Mouse (Mus musculus) layer of hippocampus, adult 8-10 months (tissue): ENCODE measurements around the gene Pfkfb3. TPM values are rescaled to one million over a fixed set of nuclear protein-coding genes. Genes with fewer than 3 reads are reported as not detected.
A peak's percentile ranks its signal among the peaks of the same experiment; 100 is the strongest.

Experiments
- DNase-seq, 2 experiments: peaks; one replicate each; pipeline ENCODE4 v3.0.0; 2022; ENCODE audit warnings: low spot score in 2 of 2
- total RNA-seq, 4 experiments: library from RNA; stranded (reverse); gene quantifications; 2 replicates each; pipeline ENCODE4 v1.2.4; 2022

Gene Pfkfb3
- total RNA-seq, 4 experiments from 2014 or later, result 42.5 to 50.7 (median 45.4) TPM

DNA sequence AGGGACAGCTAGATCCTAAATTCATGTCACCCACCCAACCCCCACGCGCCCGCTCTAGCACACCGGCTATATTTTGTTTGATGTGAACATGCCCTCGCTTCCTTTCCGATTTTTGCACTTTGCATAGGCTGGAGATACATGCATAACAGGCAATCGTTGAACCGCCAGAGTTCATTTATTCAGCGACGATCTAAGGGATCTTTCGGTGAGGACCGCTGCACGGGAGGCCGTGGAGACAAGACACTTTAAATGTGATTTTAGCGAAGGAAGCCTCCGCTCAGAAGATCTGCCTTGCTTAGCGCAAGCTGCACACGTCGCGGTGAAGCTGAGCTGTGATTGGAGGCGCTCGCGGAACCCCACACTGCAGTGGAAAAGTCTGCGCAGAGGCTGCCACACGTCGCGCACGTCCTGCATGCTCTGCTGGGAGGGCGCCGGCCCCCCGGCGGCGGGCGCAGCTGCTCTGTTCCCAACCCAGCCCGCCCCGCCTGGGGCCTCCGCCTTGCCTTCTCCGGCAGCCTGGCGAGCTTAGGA is 50.9 kb downstream of the Pfkfb3 start:
- peak; percentile 77 to 85 for DNase-seq

- no peak for DNase-seq
These were observed 51.6 kb downstream of the Pfkfb3 start for GRCm38 (mm10) chr2:11502255-11502765.

DNA sequence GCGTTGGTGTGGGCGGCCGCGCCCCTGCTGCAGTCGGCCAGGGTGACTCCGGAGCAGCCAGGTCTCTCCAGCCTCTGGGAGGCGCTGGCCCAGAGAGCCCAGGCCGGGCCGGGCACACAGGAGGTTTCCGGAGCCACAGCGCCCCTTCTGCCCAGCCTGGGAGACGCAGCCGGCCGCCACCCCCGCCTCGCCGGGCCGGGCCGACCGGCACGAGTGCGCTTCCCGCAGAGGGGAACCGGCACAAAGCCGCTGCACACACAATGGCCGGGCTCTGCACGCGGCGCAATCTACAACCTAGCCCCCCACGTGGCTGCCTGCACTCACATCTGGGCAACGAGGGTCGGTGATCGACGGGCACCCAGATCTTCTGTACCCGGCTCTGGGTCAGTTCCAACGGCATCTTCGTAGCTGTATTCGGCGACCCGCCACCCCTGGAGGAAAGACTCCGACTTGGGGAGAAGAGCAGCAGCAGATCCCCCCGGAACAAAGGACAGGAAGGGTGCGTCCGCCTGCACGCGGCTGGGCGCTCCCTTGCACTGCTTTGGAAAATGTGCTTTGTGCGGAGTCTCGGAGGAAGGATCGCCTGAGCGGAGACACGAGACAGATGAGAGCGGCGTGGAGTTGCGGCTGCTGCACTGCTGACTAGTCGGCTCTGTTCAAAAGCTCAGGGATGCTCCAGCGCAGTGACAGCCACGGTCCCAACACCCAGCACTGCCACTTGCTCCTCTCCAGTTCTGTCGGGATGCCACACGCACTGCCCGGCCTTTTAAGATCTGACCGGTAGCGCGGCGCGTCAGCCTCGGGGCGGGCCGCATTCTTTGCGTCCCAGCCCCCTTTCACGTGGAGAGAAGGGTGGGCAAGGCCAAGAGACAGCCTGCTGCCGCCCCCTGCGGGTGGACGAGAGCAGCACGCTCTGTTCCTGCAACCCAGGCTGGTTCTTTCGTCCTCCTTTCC is 52.3 kb downstream of the Pfkfb3 start:
- peak; percentile 86 to 93 for DNase-seq

DNA sequence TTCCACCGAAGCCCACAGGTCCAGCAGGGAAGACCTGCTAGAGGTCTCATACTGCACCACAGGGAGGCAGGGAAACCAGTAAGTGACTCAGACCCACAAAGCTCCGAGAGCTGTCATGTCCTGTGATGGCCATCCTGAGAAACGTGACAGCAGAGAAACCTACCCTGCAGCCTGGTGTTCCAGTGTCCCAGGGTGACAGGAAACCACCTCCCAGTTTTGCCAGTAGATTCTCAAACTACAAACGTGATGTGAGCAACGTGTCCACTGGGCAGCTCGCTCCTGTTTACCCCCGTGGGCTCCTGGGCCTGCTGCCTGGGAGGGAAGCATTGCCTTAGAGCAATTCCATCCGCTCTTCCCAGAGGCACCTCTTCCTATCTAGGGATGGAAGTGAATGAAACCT is 53.2 kb downstream of the Pfkfb3 start:
- DNase-seq, result peak in 1 of 2 experiments; percentile 14

DNA sequence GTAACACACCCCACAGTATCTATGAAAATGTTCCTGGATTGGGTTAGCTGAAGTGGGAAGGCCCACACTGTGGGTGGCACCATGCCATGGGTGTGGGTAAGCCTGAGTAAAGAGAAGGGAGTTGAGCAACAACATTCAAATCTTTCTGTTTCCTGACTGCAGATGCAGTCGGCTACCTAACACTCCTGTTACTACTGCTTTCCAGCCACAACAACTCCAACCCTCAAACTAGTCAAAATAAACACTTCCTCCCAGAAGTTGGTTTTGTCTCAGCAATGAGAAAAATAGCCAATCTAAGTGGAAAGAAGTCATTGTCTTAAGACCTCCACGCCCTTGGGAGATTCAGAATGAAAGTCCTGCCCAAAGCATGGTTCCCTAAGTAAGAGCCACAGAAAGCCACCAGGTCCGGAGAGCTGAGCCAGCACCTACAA is 57.3 kb downstream of the Pfkfb3 start:
- DNase-seq, result peak; percentile 60 to 65

- peak; percentile 39 to 59 for DNase-seq
These were observed 59.0 kb downstream of the Pfkfb3 start for GRCm38 (mm10) chr2:11494841-11495255.

DNA sequence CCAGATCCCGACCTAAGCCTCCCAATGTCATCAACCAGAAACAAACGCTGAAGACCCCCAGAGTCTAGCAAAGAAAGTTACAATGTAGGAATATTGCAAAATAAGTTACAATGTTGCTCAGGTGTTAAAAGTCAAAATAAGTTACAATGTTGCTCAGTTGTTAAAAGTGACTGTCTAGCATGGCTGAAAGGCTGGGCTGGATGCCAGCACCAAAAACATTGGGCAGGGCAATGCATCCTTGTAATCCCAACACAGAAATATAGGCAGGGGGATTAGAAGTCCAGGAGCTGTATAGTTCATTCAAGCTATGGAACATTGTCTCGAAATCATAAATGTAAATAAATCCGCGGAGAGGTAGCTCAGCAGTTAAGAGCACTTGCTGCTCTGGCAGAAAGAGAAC is 61.0 kb downstream of the Pfkfb3 start:
- DNase-seq, result no peak

DNA sequence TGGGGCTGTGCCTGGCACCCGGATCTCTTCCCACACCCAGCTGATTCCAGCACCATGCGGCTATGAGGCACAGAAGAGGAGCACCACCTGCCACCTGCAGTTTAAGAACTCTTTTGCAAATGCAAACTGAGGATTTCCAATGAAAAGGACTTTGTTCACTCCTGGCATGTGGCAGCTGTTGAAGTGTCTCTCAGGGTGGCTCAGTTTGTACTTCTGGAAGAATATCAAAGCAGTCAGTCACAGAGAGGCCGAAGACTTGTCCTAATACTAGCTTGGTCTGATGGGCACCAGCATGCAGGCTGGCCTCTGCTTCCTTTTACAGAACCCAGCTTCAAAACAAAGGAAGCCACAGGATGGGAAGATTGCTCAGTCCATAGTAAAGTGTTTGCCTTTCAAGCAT is 62.4 kb downstream of the Pfkfb3 start:
- no peak for DNase-seq

- DNase-seq, result no peak
These were observed 63.3 kb downstream of the Pfkfb3 start for GRCm38 (mm10) chr2:11490554-11490953.

- no peak for DNase-seq
These were observed 70.7 kb downstream of the Pfkfb3 start for GRCm38 (mm10) chr2:11483226-11483625.

DNA sequence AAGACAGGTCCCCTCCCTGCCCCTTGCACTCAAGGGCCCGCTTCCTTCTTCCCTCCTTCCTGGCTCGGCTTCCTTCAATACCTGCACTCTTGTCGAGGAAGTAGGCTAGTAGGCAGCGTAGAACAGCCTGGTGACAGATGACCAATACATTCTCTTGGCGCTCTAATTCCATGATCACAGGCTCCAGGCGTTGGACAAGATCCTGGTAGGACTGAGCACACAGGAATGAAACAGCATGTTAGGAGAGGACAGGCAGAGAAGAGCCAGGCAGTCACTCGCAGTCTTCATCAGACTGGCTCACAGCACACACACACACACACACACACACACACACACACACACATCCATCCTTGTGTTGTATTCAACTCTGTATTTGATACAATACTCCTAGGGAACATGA is 71.5 kb downstream of the Pfkfb3 start:
- DNase-seq, result no peak

GRCm38 (mm10) chr2:11478960-11479359 is 74.9 kb downstream of the Pfkfb3 start:
- DNase-seq, result no peak

DNA sequence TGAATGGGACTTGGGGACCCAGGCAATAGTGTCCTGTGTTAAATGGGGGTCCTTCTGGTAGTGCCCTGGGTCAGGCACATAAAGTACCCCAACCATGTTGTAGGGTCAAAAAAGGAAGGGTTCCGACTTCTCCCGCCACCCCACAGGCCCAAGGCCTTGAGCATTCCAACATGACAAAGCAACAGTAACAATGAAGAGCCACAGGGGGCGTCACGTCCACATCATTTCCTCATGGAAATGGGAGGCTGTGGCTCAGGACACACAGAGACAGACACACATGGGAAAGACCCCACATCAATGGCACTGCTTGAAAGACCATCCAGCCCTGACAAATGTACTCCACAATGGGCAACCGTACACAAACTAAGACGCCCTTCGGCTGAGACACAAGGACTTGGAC is 78.6 kb downstream of the Pfkfb3 start:
- DNase-seq, result no peak

- no peak for DNase-seq
These were observed 89.2 kb downstream of the Pfkfb3 start for GRCm38 (mm10) chr2:11464661-11465099.

DNA sequence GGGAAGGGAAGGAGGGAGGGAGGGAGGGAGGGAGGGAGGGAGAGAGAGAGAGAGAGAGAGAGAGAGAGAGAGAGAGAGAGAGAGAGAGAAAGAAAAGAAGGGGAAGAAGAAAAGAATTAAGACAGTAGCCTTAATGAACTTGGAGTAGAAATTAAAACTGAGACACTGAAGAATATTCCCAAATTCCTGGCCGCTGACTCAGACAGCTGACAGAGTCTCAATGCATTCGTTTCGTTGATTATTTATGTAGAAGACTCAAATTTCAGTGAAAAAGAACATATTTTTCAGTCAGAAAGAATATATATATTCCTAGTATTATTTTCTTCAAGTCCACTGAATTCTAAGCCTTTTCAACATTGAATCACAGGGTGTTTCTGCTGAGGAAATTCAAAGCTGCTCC is 92.9 kb downstream of the Pfkfb3 start:
- no peak for DNase-seq

GRCm38 (mm10) chr2:11458494-11458893 is 95.4 kb downstream of the Pfkfb3 start:
- DNase-seq, result no peak

- DNase-seq, result no peak
These were observed 96.0 kb downstream of the Pfkfb3 start for GRCm38 (mm10) chr2:11457904-11458303.

DNA sequence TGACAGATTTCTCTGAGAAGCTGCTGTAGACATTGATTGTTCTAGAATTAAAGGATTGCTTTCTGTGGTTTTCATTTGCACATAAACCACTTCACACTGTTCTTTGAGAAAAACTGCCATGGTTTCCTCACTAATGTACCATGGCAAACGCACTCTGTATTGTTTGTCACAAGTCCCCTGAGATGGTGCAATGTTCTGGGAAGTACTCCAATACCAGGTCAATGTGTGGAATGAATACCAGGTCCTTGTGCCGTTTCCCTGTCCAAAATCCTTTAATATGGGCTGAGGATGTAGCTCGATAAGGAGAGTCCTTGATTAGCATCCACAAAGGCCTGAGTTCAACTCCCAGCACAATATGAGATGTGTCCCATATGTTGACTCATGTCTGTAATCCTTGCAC is 105.2 kb downstream of the Pfkfb3 start:
- DNase-seq, result no peak

GRCm38 (mm10) chr2:11447865-11448264 is 106.0 kb downstream of the Pfkfb3 start:
- DNase-seq, result no peak

- no peak for DNase-seq
These were observed 108.2 kb downstream of the Pfkfb3 start for GRCm38 (mm10) chr2:11445722-11446121.

DNA sequence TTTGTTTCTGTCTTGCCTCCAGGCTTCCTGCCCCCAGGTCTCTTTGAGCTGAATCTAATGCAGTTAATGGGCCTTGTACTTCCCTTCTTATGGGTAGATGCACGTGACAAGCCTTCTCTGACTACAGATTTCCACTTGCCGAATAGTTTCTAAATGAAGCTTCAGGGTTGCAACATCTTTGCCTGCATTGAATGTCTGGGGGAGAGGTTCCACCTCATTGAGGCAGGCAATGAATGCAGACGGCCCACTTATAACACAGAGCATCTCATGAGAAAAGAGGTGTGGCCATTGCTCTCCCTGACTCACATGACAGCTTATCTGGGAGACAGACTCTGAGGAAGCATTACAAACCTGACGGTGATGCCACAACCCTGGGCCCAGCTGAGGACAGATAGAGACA is 112.0 kb downstream of the Pfkfb3 start:
- no peak for DNase-seq

DNA sequence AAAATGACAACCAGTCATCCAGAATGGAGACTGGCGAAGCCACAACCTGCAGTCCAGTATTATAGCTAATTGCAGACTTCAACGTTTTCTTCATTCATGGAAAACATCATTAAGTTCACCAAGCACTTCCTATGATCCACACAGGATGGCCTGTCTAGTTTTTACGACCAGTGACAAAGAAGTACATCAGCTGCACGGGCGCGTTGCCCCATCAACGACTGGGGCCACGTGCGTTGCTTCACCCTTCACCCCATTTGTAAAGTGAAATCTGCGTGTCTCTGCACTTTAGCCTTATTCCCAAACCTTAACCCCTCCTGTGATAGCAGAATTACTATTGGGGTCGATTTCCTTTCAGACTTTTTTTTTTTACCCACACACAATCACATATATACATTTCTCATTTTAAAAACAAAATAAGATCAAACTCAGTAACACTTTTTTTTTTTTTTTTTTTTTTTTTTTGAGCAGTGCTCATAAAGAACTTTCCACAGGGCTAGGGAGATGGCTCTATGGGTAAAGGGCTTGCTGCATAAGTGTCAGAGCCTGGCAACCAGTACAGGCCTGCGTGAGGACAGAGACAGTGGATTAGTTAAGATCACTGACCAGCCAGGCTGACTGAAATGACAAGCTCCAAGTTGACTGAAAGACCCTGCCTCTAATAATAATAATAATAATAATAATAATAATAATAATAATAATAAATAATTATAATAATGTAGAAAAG is 115.5 kb downstream of the Pfkfb3 start:
- no peak for DNase-seq
